Mouse (Mus musculus) kidney, adult 2 months (tissue): Measurements from ENCODE around the gene Pou3f1.

Source experiments
- CTCF ChIP-seq: fragments of 200-500 bp; conservative IDR thresholded peaks from 2 replicates; pipeline ENCODE4 v1.5.1; 2011; ENCODE audit warnings: low read depth, mild to moderate bottlenecking, control low read depth, low read length, moderate library complexity, mixed read lengths; ENCODE audit not compliant: insufficient read depth, insufficient read length
- POLR2A ChIP-seq: fragments of 200-500 bp; IDR thresholded peaks from one replicate; pipeline ENCODE4 v1.6.1; 2011; ENCODE audit warnings: low read depth, low read length, control low read depth

GRCm38 (mm10) chr4:124633281-124633680 is 23.3 kb upstream of the Pou3f1 start:
- TF ChIP-seq POLR2A = no peak
- TF ChIP-seq CTCF = no peak
